ENCODE assay signal across 10 mouse cellular contexts in genomic region chr15:38420784-38421183, GRCm38 (mm10).
DNase-seq lines count a peak whose midpoint lies in the region; ATAC-seq lines count a peak whose summit lies in the region.
"Had no signal": no experiment of that assay in that cellular context is flagged by ENCODE, and none has a peak within 500 bp of the region (broad histone marks: within the 10 kb centered on the region; RNA-seq: fewer than 3 reads in every experiment).

No protein-coding gene starts in this region.

- H3K9me3 ChIP-seq in heart, embryonic 11.5 days (replicated peaks; ENCODE audit: control insufficient read depth, low read length), result no peaks in the 10 kb centered on the region
- no peaks in the 10 kb centered on the region for H3K9me3 ChIP-seq in limb, embryonic 15.5 days
- H3K9me3 ChIP-seq: liver, embryonic 13.5 days had no signal

- 13% methylated on average over 3 of the region's 3 CpGs for WGBS in heart, embryonic 11.5 days (ENCODE audit: insufficient replicate concordance)
- 12% methylated on average over 3 of the region's 3 CpGs for WGBS in limb, embryonic 15.5 days

- peaks cover 13% of the 10 kb centered on the region for H3K4me1 ChIP-seq in heart, embryonic 11.5 days (ENCODE audit: control insufficient read depth, insufficient read depth, low read length)
- H3K4me1 ChIP-seq in limb, embryonic 15.5 days, result peaks cover 14% of the 10 kb centered on the region
- H3K4me1 ChIP-seq: liver, embryonic 13.5 days had no signal

- H3K27me3 ChIP-seq in heart, embryonic 11.5 days (ENCODE audit: control insufficient read depth, insufficient read depth, low read length), result no peaks in the 10 kb centered on the region
- no peaks in the 10 kb centered on the region for H3K27me3 ChIP-seq in limb, embryonic 15.5 days
- H3K27me3 ChIP-seq: liver, embryonic 13.5 days had no signal

- ATAC-seq in heart, embryonic 11.5 days (replicated peaks; ENCODE audit: insufficient number of reproducible peaks, low FRiP score, low TSS enrichment), result no peak; the same call in 1 of the 2 replicates
- ATAC-seq in limb, embryonic 15.5 days (ENCODE audit: insufficient number of reproducible peaks, low FRiP score, low TSS enrichment, low read depth), result 0 out of 2 replicates have a peak, but pooled peaks have one; percentile 48
- no peak for ATAC-seq in cerebellum, adult (ENCODE audit: insufficient number of reproducible peaks, low FRiP score, low TSS enrichment)

- peak overlapping the region; percentile 58 for H3K27ac ChIP-seq in heart, embryonic 11.5 days (ENCODE audit: low read depth, low read length)
- peak overlapping the region; percentile 59 for H3K27ac ChIP-seq in limb, embryonic 15.5 days
- H3K27ac ChIP-seq: liver, embryonic 13.5 days had no signal

- no peak overlapping the region; the same call in 1 of the 2 replicates for H3K9ac ChIP-seq in heart, embryonic 11.5 days (ENCODE audit: low read depth, low read length)
- no peak overlapping the region for H3K9ac ChIP-seq in limb, embryonic 15.5 days
- H3K9ac ChIP-seq: liver, embryonic 13.5 days had no signal

- H3K4me3 ChIP-seq in heart, embryonic 11.5 days (ENCODE audit: low read depth, low read length), result no peak overlapping the region
- no peak overlapping the region for H3K4me3 ChIP-seq in limb, embryonic 15.5 days
- H3K4me3 ChIP-seq: liver, embryonic 13.5 days had no signal

- peak; percentile 23 for DNase-seq in retina, postnatal 1 day
- DNase-seq in retina, embryonic 14.5 days (ENCODE audit: low spot score), result no peak
- no peak for DNase-seq in frontal cortex, adult 2 months (ENCODE audit: extremely low spot score in 1 of 2, low spot score in 1 of 2)
- no peak for DNase-seq in thymus, postnatal 14 days
- DNase-seq: cerebellum, adult 11 months; gastrocnemius, postnatal 36 days; liver, embryonic 13.5 days had no signal

- H3K36me3 ChIP-seq in heart, embryonic 11.5 days (ENCODE audit: control insufficient read depth, insufficient read depth, low read length), result no peaks in the 10 kb centered on the region
- no peaks in the 10 kb centered on the region for H3K36me3 ChIP-seq in limb, embryonic 15.5 days
- H3K36me3 ChIP-seq: liver, embryonic 13.5 days had no signal

- H3K4me2 ChIP-seq in heart, embryonic 11.5 days, result no peak overlapping the region
- no peak overlapping the region for H3K4me2 ChIP-seq in limb, embryonic 15.5 days
- H3K4me2 ChIP-seq: liver, embryonic 13.5 days had no signal
